Mouse (Mus musculus): ENCODE data around the gene Rpap2. TPM values are rescaled to one million over a fixed set of nuclear protein-coding genes. Genes with fewer than 3 reads are reported as not detected.

Rpap2 gene
- total and polyA plus RNA-seq, 3 experiments = 24.3 to 38.1 (median 28.3) TPM

DNA sequence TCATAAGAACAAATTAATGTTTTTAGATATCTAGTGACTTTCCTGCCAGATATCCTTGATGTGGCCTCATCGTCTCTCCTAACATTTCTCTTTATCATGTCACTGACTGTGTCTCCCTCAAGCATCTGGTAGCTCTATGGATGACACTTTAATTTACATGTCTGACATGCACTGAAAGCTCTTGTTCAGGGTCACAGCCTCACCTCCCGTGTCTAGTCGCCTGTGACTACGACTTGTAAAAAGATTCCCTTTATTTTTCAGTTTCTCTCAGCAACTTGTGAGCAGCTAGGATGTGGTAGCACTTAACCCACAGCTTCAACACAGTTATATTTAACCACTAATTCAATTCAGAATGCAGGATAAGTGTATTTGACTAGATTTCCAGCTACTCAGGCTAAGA is 50.4 kb downstream of the Rpap2 start:
- Histone ChIP-seq H3K9ac (ENCODE audit: insufficient read depth, low read depth) (no peak overlapping the region), H3K27me3 (replicated peaks) (no peaks in the 10 kb centered on the region), H3K4me3 (replicated peaks in 1 of 3; ENCODE audit: low read depth in 2 of 3, low read length in 2 of 3, poor library complexity in 1 of 3) (no peak overlapping the region), H3K4me1 (ENCODE audit: control insufficient read depth in 1 of 2, insufficient read depth in 2 of 2) (peaks cover 13 to 62% of the 10 kb centered on the region in 2 experiments; a peak in 3 of 4 replicates), H3K36me3 (replicated peaks in 1 of 2; ENCODE audit: control insufficient read depth in 1 of 2, insufficient read depth in 1 of 2, low read length in 1 of 2) (peaks cover 14 to 68% of the 10 kb centered on the region in 2 experiments), H3K27ac (ENCODE audit: insufficient read depth, low read depth) (no peak overlapping the region), H3K9me3 (replicated peaks; ENCODE audit: low read length) (peaks cover 4% of the 10 kb centered on the region), H3K79me2 (replicated peaks; ENCODE audit: control insufficient read depth, extremely low read depth, insufficient read depth, poor library complexity, severe bottlenecking) (no peaks in the 10 kb centered on the region), H3K4me2 (ENCODE audit: insufficient read depth, low read depth, poor library complexity, severe bottlenecking) (no peak overlapping the region)
- dilution Hi-C loops (cut with MboI; ENCODE audit: extremely low pct_ligation_motif_present, extremely low pct_unique_long_range_greater_than_20kb, low sequenced_read_pairs) = no loop called here
- DNase-seq (ENCODE audit: extremely low read depth) = peak; percentile 63
- in situ Hi-C loops (cut with MboI; ENCODE audit: low pct_ligation_motif_present, low pct_unique_long_range_greater_than_20kb, low sequenced_read_pairs) = no loop called here
- no peak for TF ChIP-seq MAFK (IDR thresholded peaks at IDR 0.05; ENCODE audit: insufficient replicate concordance, low read length)
- no peak for TF ChIP-seq JUND (conservative IDR thresholded peaks at IDR 0.05; ENCODE audit: low read depth, low read length)
- TF ChIP-seq BHLHE40 (IDR thresholded peaks at IDR 0.05; ENCODE audit: low read depth, low read length) = peak; percentile 61; the same call in 1 of the 2 replicates
- TF ChIP-seq ETS1 (conservative IDR thresholded peaks at IDR 0.05; ENCODE audit: low read depth, low read length) = 0 out of 2 replicates have a peak, but pooled peaks have one; percentile 23
- no peak for TF ChIP-seq MYC (IDR thresholded peaks at IDR 0.05; ENCODE audit: low read depth, low read length)
- peak; percentile 37; the same call in 1 of the 2 replicates for TF ChIP-seq EP300 (IDR thresholded peaks at IDR 0.05; ENCODE audit: low read length)
- TF ChIP-seq SMC3 (IDR thresholded peaks at IDR 0.05; ENCODE audit: low read depth, low read length) = no peak
- no peak for TF ChIP-seq KAT2A (IDR thresholded peaks at IDR 0.05; ENCODE audit: insufficient replicate concordance, low read length)
- TF ChIP-seq IRF4 (IDR thresholded peaks at IDR 0.05; ENCODE audit: low read depth, low read length) = peak; percentile 32; the same call in 1 of the 2 replicates

DNA sequence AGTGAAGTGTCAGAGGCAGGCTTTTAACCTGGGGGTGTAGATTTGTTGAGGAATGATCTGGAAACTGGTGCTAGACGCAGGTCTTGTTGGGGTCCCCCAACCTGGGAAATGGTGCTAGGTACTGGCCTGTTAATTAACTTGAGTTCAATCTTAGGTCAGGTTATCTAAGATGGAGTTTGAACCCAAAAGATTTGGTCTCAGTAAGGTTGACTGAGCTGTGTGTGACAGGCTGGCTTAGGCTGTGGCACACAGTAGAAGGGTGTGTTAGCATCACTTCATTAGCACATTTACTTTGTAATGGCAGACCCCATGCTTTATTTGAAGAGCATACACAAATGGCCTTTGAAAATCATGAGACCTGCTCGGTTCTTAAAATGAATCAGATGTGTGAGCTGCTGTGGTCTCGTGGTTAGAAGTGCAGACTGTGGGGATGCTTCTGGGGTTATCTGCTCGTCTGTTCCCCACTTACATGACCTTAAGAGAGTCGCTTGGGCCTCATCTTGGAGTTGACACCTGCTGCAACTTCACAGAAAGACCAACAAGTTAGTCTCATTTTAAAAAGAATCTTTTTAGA is 51.5 kb downstream of the Rpap2 start:
- Histone ChIP-seq H3K9ac (ENCODE audit: insufficient read depth, low read depth) (no peak overlapping the region), H3K4me3 (replicated peaks in 1 of 3; ENCODE audit: low read depth in 2 of 3, low read length in 2 of 3, poor library complexity in 1 of 3) (no peak overlapping the region), H3K9me3 (replicated peaks; ENCODE audit: low read length) (peaks cover 4% of the 10 kb centered on the region), H3K27me3 (replicated peaks) (no peaks in the 10 kb centered on the region), H3K4me1 (ENCODE audit: control insufficient read depth in 1 of 2, insufficient read depth in 2 of 2) (peaks cover 13 to 62% of the 10 kb centered on the region in 2 experiments; a peak in 3 of 4 replicates), H3K4me2 (ENCODE audit: insufficient read depth, low read depth, poor library complexity, severe bottlenecking) (no peak overlapping the region), H3K27ac (ENCODE audit: insufficient read depth, low read depth) (no peak overlapping the region), H3K36me3 (replicated peaks in 1 of 2; ENCODE audit: control insufficient read depth in 1 of 2, insufficient read depth in 1 of 2, low read length in 1 of 2) (peaks cover 12 to 62% of the 10 kb centered on the region in 2 experiments), H3K79me2 (replicated peaks; ENCODE audit: control insufficient read depth, extremely low read depth, insufficient read depth, poor library complexity, severe bottlenecking) (no peaks in the 10 kb centered on the region)
- dilution Hi-C loops (cut with MboI; ENCODE audit: extremely low pct_ligation_motif_present, extremely low pct_unique_long_range_greater_than_20kb, low sequenced_read_pairs) = no loop called here
- peak; percentile 58 for DNase-seq (ENCODE audit: extremely low read depth)
- TF ChIP-seq SIN3A (IDR thresholded peaks at IDR 0.05; ENCODE audit: low read length) (peak; percentile 46; the same call in 1 of the 2 replicates), SMC3 (IDR thresholded peaks at IDR 0.05; ENCODE audit: low read depth, low read length) (no peak), MAFK (IDR thresholded peaks at IDR 0.05; ENCODE audit: insufficient replicate concordance, low read length) (0 out of 2 replicates have a peak, but pooled peaks have one; percentile 57), POLR2AphosphoS2 (IDR thresholded peaks at IDR 0.05; ENCODE audit: low read depth, low read length) (no peak), IRF4 (IDR thresholded peaks at IDR 0.05; ENCODE audit: low read depth, low read length) (peak; percentile 68), ETS1 (conservative IDR thresholded peaks at IDR 0.05; ENCODE audit: low read depth, low read length) (peak; percentile 60), JUND (conservative IDR thresholded peaks at IDR 0.05; ENCODE audit: low read depth, low read length) (peak; percentile 30; the same call in 1 of the 2 replicates), NELFE (IDR thresholded peaks at IDR 0.05; ENCODE audit: low read depth, low read length) (no peak), MAX (IDR thresholded peaks at IDR 0.05; ENCODE audit: low read length) (0 out of 2 replicates have a peak, but pooled peaks have one; percentile 24), JUN (IDR thresholded peaks at IDR 0.05; ENCODE audit: insufficient read depth, low read depth, low read length) (0 out of 2 replicates have a peak, but pooled peaks have one; percentile 28), CHD2 (IDR thresholded peaks at IDR 0.05; ENCODE audit: low read length) (0 out of 2 replicates have a peak, but pooled peaks have one; percentile 29), TCF12 (IDR thresholded peaks at IDR 0.05; ENCODE audit: low read depth, low read length) (peak; percentile 44; the same call in 1 of the 2 replicates), MEF2A (IDR thresholded peaks at IDR 0.05; ENCODE audit: borderline replicate concordance, low read depth, low read length) (peak; percentile 64; the same call in 1 of the 2 replicates), BHLHE40 (IDR thresholded peaks at IDR 0.05; ENCODE audit: low read depth, low read length) (peak; percentile 82), RAD21 (IDR thresholded peaks at IDR 0.05; ENCODE audit: low read depth, low read length) (no peak), RCOR1 (conservative IDR thresholded peaks at IDR 0.05; ENCODE audit: low read depth, low read length) (peak; percentile 60; the same call in 1 of the 2 replicates), EP300 (IDR thresholded peaks at IDR 0.05; ENCODE audit: low read length) (peak; percentile 74)
- in situ Hi-C loops (cut with MboI; ENCODE audit: low pct_ligation_motif_present, low pct_unique_long_range_greater_than_20kb, low sequenced_read_pairs) = no loop called here
